Mouse (Mus musculus): ENCODE measurements around the gene Pnldc1. TPM values are rescaled to one million over a fixed set of nuclear protein-coding genes. Genes with fewer than 3 reads are reported as not detected.
"Not testable (repeated sequence)": the region's sequence is repeated elsewhere in the genome, so short reads cannot be mapped to it uniquely, and the experiment has no call there.

Gene Pnldc1
- polyA plus RNA-seq, 1 experiment from 2014 or later: 1.0 TPM

- no peak for ATAC-seq (ENCODE audit: low FRiP score)
- no peaks in the 10 kb centered on the region for H3K9me3 ChIP-seq (replicated peaks)
- WGBS: 54% methylated on average over 4 of the region's 4 CpGs
Observed at GRCm38 (mm10) chr17:12935719-12936118, 25.7 kb upstream of the Pnldc1 start.

GRCm38 (mm10) chr17:12931576-12931975 is 21.5 kb upstream of the Pnldc1 start:
- ATAC-seq (ENCODE audit: low FRiP score); H3K36me3 ChIP-seq; H3K9ac ChIP-seq (replicated peaks); H3K9me3 ChIP-seq (replicated peaks); H3K27me3 ChIP-seq (replicated peaks); H3K4me2 ChIP-seq; H3K4me1 ChIP-seq; H3K4me3 ChIP-seq (replicated peaks); H3K27ac ChIP-seq (replicated peaks): not testable (repeated sequence)
- WGBS: 92% methylated on average over 5 of the region's 5 CpGs

More at GRCm38 (mm10) chr17:12935719-12936118, 25.7 kb upstream of the Pnldc1 start:
- Histone ChIP-seq H3K9ac (replicated peaks) (no peak overlapping the region), H3K27ac (replicated peaks) (no peak overlapping the region), H3K4me2 (no peak overlapping the region), H3K4me1 (peaks cover 7% of the 10 kb centered on the region), H3K27me3 (replicated peaks) (no peaks in the 10 kb centered on the region), H3K4me3 (replicated peaks) (no peak overlapping the region), H3K36me3 (no peaks in the 10 kb centered on the region)

GRCm38 (mm10) chr17:12925703-12926180 is 15.7 kb upstream of the Pnldc1 start:
- H3K27me3 ChIP-seq (replicated peaks): no peaks in the 10 kb centered on the region
- no peak overlapping the region for H3K4me2 ChIP-seq
- no peaks in the 10 kb centered on the region for H3K9me3 ChIP-seq (replicated peaks)
- no peaks in the 10 kb centered on the region for H3K4me1 ChIP-seq
- no peak for ATAC-seq (ENCODE audit: low FRiP score)
- no peak overlapping the region for H3K27ac ChIP-seq (replicated peaks)
- peaks cover 52% of the 10 kb centered on the region for H3K36me3 ChIP-seq
- 89% methylated on average over 8 of the region's 8 CpGs for WGBS
- no peak overlapping the region for H3K9ac ChIP-seq (replicated peaks)
- H3K4me3 ChIP-seq (replicated peaks): no peak overlapping the region

- H3K4me3 ChIP-seq (replicated peaks): no peak overlapping the region
- H3K27ac ChIP-seq (replicated peaks): no peak overlapping the region
- H3K27me3 ChIP-seq (replicated peaks): no peaks in the 10 kb centered on the region
- ATAC-seq (ENCODE audit: low FRiP score): no peak
- peaks cover 60% of the 10 kb centered on the region for H3K36me3 ChIP-seq
- H3K4me2 ChIP-seq: no peak overlapping the region
- H3K9ac ChIP-seq (replicated peaks): no peak overlapping the region
- 94% methylated on average over 3 of the region's 3 CpGs for WGBS
- H3K4me1 ChIP-seq: no peaks in the 10 kb centered on the region
- no peaks in the 10 kb centered on the region for H3K9me3 ChIP-seq (replicated peaks)
Observed at GRCm38 (mm10) chr17:12925001-12925400, 15.0 kb upstream of the Pnldc1 start.

GRCm38 (mm10) chr17:12921073-12921472 is 11.0 kb upstream of the Pnldc1 start:
- Histone ChIP-seq H3K27ac (replicated peaks) (no peak overlapping the region), H3K4me2 (no peak overlapping the region), H3K4me1 (peaks cover 11% of the 10 kb centered on the region), H3K4me3 (replicated peaks) (no peak overlapping the region), H3K9ac (replicated peaks) (no peak overlapping the region), H3K36me3 (peaks cover 66% of the 10 kb centered on the region), H3K9me3 (replicated peaks) (no peaks in the 10 kb centered on the region), H3K27me3 (replicated peaks) (no peaks in the 10 kb centered on the region)
- WGBS: 94% methylated on average over 1 of the region's 1 CpGs
- no peak for ATAC-seq (ENCODE audit: low FRiP score)

- peaks cover 48% of the 10 kb centered on the region for H3K36me3 ChIP-seq
Observed at GRCm38 (mm10) chr17:12916588-12917380, 6.8 kb upstream of the Pnldc1 start.

GRCm38 (mm10) chr17:12915881-12916583 is 6.0 kb upstream of the Pnldc1 start, which contains the start of gene Mrpl18:
Gene Mrpl18, minus strand, starts transcription at chr17:12916345.
- Histone ChIP-seq H3K36me3 (peaks cover 49% of the 10 kb centered on the region), H3K4me2 (peak within 1 kb of the TSS; percentile 87), H3K27ac (replicated peaks) (peak within 1 kb of the TSS; percentile 84), H3K27me3 (replicated peaks) (no peaks in the 10 kb centered on the region), H3K9me3 (replicated peaks) (no peaks in the 10 kb centered on the region), H3K4me3 (replicated peaks) (peak within 1 kb of the TSS; percentile 88), H3K9ac (replicated peaks) (peak within 1 kb of the TSS; percentile 82), H3K4me1 (peaks cover 19% of the 10 kb centered on the region)
- WGBS: under 1% methylated on average over 56 of the region's 56 CpGs
- peak; percentile 99 for ATAC-seq (ENCODE audit: low FRiP score)

More at GRCm38 (mm10) chr17:12916588-12917380, 6.8 kb upstream of the Pnldc1 start:
- peak overlapping the region; percentile 88 for H3K4me3 ChIP-seq (replicated peaks)
- H3K9me3 ChIP-seq (replicated peaks): no peaks in the 10 kb centered on the region
- 1% methylated on average over 40 of the region's 40 CpGs for WGBS
- H3K27me3 ChIP-seq (replicated peaks): no peaks in the 10 kb centered on the region
- peak; percentile 58 for ATAC-seq (ENCODE audit: low FRiP score)
- H3K27ac ChIP-seq (replicated peaks): peak overlapping the region; percentile 84
- H3K9ac ChIP-seq (replicated peaks): peak overlapping the region; percentile 82
- H3K4me1 ChIP-seq: peaks cover 19% of the 10 kb centered on the region
- H3K4me2 ChIP-seq: peak overlapping the region; percentile 87

- Histone ChIP-seq H3K27ac (replicated peaks) (peak within 1 kb of the TSS; percentile 84), H3K4me1 (peaks cover 19% of the 10 kb centered on the region), H3K27me3 (replicated peaks) (no peaks in the 10 kb centered on the region), H3K9ac (replicated peaks) (peak within 1 kb of the TSS; percentile 82), H3K4me2 (peak within 1 kb of the TSS; percentile 87), H3K4me3 (replicated peaks) (peak within 1 kb of the TSS; percentile 88), H3K9me3 (replicated peaks) (no peaks in the 10 kb centered on the region), H3K36me3 (peaks cover 49% of the 10 kb centered on the region)
- 2% methylated on average over 18 of the region's 18 CpGs for WGBS
- ATAC-seq (ENCODE audit: low FRiP score): peak; percentile 18
Observed at GRCm38 (mm10) chr17:12915488-12915880, 5.5 kb upstream of the Pnldc1 start, which contains the start of gene Tcp1. Gene Tcp1, plus strand, starts transcription at chr17:12915701.

- 94% methylated on average over 8 of the region's 8 CpGs for whole genome bisulfite sequencing
- H3K9me3 ChIP-seq (replicated peaks): no peaks in the 10 kb centered on the region
- no peak overlapping the region for H3K27ac ChIP-seq (replicated peaks)
- ATAC-seq (ENCODE audit: low FRiP score): no peak
- peaks cover 8% of the 10 kb centered on the region for H3K4me1 ChIP-seq
- peaks cover 44% of the 10 kb centered on the region for H3K36me3 ChIP-seq
- no peak overlapping the region for H3K4me3 ChIP-seq (replicated peaks)
- H3K27me3 ChIP-seq (replicated peaks): no peaks in the 10 kb centered on the region
- no peak overlapping the region for H3K9ac ChIP-seq (replicated peaks)
- H3K4me2 ChIP-seq: no peak overlapping the region
Observed at GRCm38 (mm10) chr17:12910391-12910790, 361 bp upstream of the Pnldc1 start.

GRCm38 (mm10) chr17:12906436-12906835 is 3.6 kb downstream of the Pnldc1 start:
- no peaks in the 10 kb centered on the region for H3K9me3 ChIP-seq (replicated peaks)
- no peak overlapping the region for H3K9ac ChIP-seq (replicated peaks)
- H3K36me3 ChIP-seq: peaks cover 38% of the 10 kb centered on the region
- ATAC-seq (ENCODE audit: low FRiP score): no peak
- 90% methylated on average over 9 of the region's 9 CpGs for WGBS
- no peaks in the 10 kb centered on the region for H3K27me3 ChIP-seq (replicated peaks)
- H3K4me1 ChIP-seq: no peaks in the 10 kb centered on the region
- H3K4me3 ChIP-seq (replicated peaks): no peak overlapping the region
- H3K27ac ChIP-seq (replicated peaks): no peak overlapping the region
- H3K4me2 ChIP-seq: no peak overlapping the region

GRCm38 (mm10) chr17:12905810-12906209 is 4.2 kb downstream of the Pnldc1 start:
- 86% methylated on average over 4 of the region's 4 CpGs for WGBS
- ATAC-seq (ENCODE audit: low FRiP score): no peak

More at GRCm38 (mm10) chr17:12905810-12906209, 4.2 kb downstream of the Pnldc1 start:
- Histone ChIP-seq H3K4me2 (no peak overlapping the region), H3K9ac (replicated peaks) (no peak overlapping the region), H3K4me3 (replicated peaks) (no peak overlapping the region), H3K4me1 (no peaks in the 10 kb centered on the region), H3K27me3 (replicated peaks) (no peaks in the 10 kb centered on the region), H3K27ac (replicated peaks) (no peak overlapping the region), H3K36me3 (peaks cover 40% of the 10 kb centered on the region), H3K9me3 (replicated peaks) (no peaks in the 10 kb centered on the region)
